Mouse (Mus musculus): ENCODE data around the gene Magt1. TPM values are rescaled to one million over a fixed set of nuclear protein-coding genes. Genes with fewer than 3 reads are reported as not detected.

Magt1 gene
- polyA plus RNA-seq, 1 experiment from 2014 or later = 57.7 TPM

- Histone ChIP-seq H3K9me3 (ENCODE audit: control insufficient read depth, low read length) (no peaks in the 10 kb centered on the region), H3K4me2 (ENCODE audit: low read depth, low read length) (no peak overlapping the region), H3K36me3 (ENCODE audit: control insufficient read depth, insufficient read depth, low read length) (no peaks in the 10 kb centered on the region), H3K9ac (ENCODE audit: low read depth, low read length) (no peak overlapping the region), H3K4me1 (ENCODE audit: control insufficient read depth, insufficient read depth, low read length) (0 out of 2 replicates have a peak, but pooled peaks cover under 1% of the 10 kb centered on the region), H3K27ac (replicated peaks; ENCODE audit: low read depth, low read length) (no peak overlapping the region), H3K27me3 (replicated peaks; ENCODE audit: control insufficient read depth, insufficient read depth, low read length) (no peaks in the 10 kb centered on the region), H3K4me3 (ENCODE audit: low read depth, low read length) (no peak overlapping the region)
- 88% methylated on average over 2 of the region's 2 CpGs for whole genome bisulfite sequencing
- DNase-seq (ENCODE audit: low spot score) (no peak), ATAC-seq (ENCODE audit: low read depth) (no peak)
Measured at GRCm38 (mm10) chrX:105921421-105921820, 90.3 kb downstream of the Magt1 start.

Other genes with a start within 250 kb of the Magt1 start
- 0.97 and 1.2 TPM in 2 replicates for gene Fgf16, start 247.6 kb downstream of the Magt1 start, polyA plus RNA-seq (2014; fragmentation: Nextera tagmentation; extraction: Ambion mirVana)
- gene Atrx, start 82.5 kb downstream of the Magt1 start, polyA plus RNA-seq (2014; fragmentation: Nextera tagmentation; extraction: Ambion mirVana) = 124 and 149 TPM in 2 replicates
- 417 and 481 TPM in 2 replicates for gene Cox7b, start 3.8 kb upstream of the Magt1 start, polyA plus RNA-seq (2014; fragmentation: Nextera tagmentation; extraction: Ambion mirVana)
- 28.4 and 32.1 TPM in 2 replicates for gene Atp7a, start 15.4 kb upstream of the Magt1 start, polyA plus RNA-seq (2014; fragmentation: Nextera tagmentation; extraction: Ambion mirVana)
- 1.3 and 1.4 TPM in 2 replicates for gene Tlr13, start 131.3 kb upstream of the Magt1 start, polyA plus RNA-seq (2014; fragmentation: Nextera tagmentation; extraction: Ambion mirVana)
- 304 and 338 TPM in 2 replicates for gene Pgk1, start 175.2 kb upstream of the Magt1 start, polyA plus RNA-seq (2014; fragmentation: Nextera tagmentation; extraction: Ambion mirVana)
- 14.0 and 15.1 TPM in 2 replicates for gene Taf9b, start 209.3 kb upstream of the Magt1 start, polyA plus RNA-seq (2014; fragmentation: Nextera tagmentation; extraction: Ambion mirVana)
- gene Fnd3c2, start 243.5 kb upstream of the Magt1 start, polyA plus RNA-seq (2014; fragmentation: Nextera tagmentation; extraction: Ambion mirVana) = not detected in 2 replicates